16 mouse cellular contexts compared by ENCODE assay signal in the genomic region with DNA sequence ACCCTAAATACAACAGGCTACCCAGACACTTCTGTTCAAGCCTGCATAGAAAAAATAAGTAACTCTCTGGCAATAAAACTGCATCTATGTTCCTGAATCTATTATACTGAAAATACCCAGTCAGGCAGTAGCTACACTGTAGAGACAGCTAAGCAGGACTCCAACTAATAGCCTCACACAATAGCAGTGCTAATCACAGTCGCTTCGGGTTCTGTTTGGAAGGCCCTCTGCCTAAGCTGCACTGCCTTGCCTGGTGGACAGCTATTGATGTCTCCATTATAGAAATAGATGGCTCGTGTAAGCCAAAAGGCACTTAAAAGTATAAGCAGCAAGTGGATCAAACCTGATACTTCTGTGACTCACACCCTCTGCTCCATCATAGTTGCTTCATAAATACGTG.
"Had no signal": no experiment of that assay in that cellular context is flagged by ENCODE, and none has a peak within 500 bp of the region (broad histone marks: within the 10 kb centered on the region; RNA-seq: fewer than 3 reads in every experiment).

No protein-coding gene starts in this region.

- H3K36me3 ChIP-seq: limb, embryonic 15.5 days; liver, embryonic 12.5 days; lung, embryonic 15.5 days; neural tube, embryonic 13.5 days had no signal

- H3K9me3 ChIP-seq: kidney, embryonic 15.5 days; limb, embryonic 15.5 days; lung, embryonic 15.5 days had no signal

- ATAC-seq: intestine, embryonic 16.5 days; liver, embryonic 12.5 days had no signal

- H3K27ac ChIP-seq: kidney, embryonic 15.5 days; left cerebral cortex, adult 2 months; limb, embryonic 15.5 days; liver, embryonic 12.5 days; lung, embryonic 15.5 days; macrophage; neural tube, embryonic 13.5 days had no signal

- H3K4me3 ChIP-seq: kidney, embryonic 15.5 days; left cerebral cortex, adult 2 months; limb, embryonic 15.5 days; liver, embryonic 12.5 days; lung, embryonic 15.5 days; megakaryocyte, embryonic 14.5 days; neural tube, embryonic 13.5 days had no signal

- H3K9ac ChIP-seq: kidney, embryonic 15.5 days; limb, embryonic 15.5 days; liver, embryonic 12.5 days; lung, embryonic 15.5 days; neural tube, embryonic 13.5 days had no signal

- H3K4me1 ChIP-seq: liver, embryonic 12.5 days had no signal

- H3K4me2 ChIP-seq: kidney, embryonic 15.5 days; limb, embryonic 15.5 days; liver, embryonic 12.5 days; lung, embryonic 15.5 days; neural tube, embryonic 13.5 days had no signal

- DNase-seq: kidney, adult 2 months; kidney, postnatal 14 days; lung, postnatal 14 days; right cerebral cortex, postnatal 4 days; spleen, adult 18-20 months; thymus, adult 18-20 months; thymus, postnatal 14 days had no signal

- H3K27me3 ChIP-seq: kidney, embryonic 15.5 days; liver, embryonic 12.5 days; lung, embryonic 15.5 days; neural tube, embryonic 13.5 days had no signal
